Mouse (Mus musculus) cortical plate, adult 2 months (tissue): ENCODE data around the gene Fndc9.

Source experiments
- CTCF ChIP-seq: fragments of 200-500 bp; IDR thresholded peaks from 2 replicates; pipeline ENCODE4 v1.5.1; 2011; ENCODE audit warnings: mild to moderate bottlenecking, control low read depth, low read length; ENCODE audit not compliant: insufficient read depth; ENCODE audit errors: extremely low read depth
- POLR2A ChIP-seq: fragments of 200-500 bp; IDR thresholded peaks from 2 replicates; pipeline ENCODE4 v1.6.1; 2011; ENCODE audit warnings: mild to moderate bottlenecking, low read length, control low read depth; ENCODE audit not compliant: insufficient read depth; ENCODE audit errors: extremely low read depth

GRCm38 (mm10) chr11:46211858-46212257 is 23.5 kb upstream of the Fndc9 start:
- TF ChIP-seq CTCF (no peak), POLR2A (no peak)
